Mouse (Mus musculus) cerebellum, adult 2 months (tissue): ENCODE results near the gene Stra6l. TPM values are rescaled to one million over a fixed set of nuclear protein-coding genes. Genes with fewer than 3 reads are reported as not detected.

ENCODE experiments used
- DNase-seq, 2 experiments: peaks; one replicate each; pipeline ENCODE4 v3.0.0; 2021
- H3K27ac ChIP-seq: fragments of 200-500 bp; 2 replicates; pipeline ENCODE4 v1.5.1; 2012; ENCODE audit warnings: low read length, control low read depth, inconsistent platforms; ENCODE audit not compliant: insufficient read depth
- H3K27me3 ChIP-seq: fragments of 200-500 bp; 2 replicates; pipeline ENCODE4 v1.6.1; 2012; ENCODE audit warnings: inconsistent platforms, mild to moderate bottlenecking, low read length, moderate library complexity; ENCODE audit not compliant: control insufficient read depth, insufficient read depth
- H3K4me1 ChIP-seq: fragments of 200-500 bp; 2 replicates; pipeline ENCODE4 v1.6.1; 2011; ENCODE audit warnings: low read length; ENCODE audit not compliant: control insufficient read depth, insufficient read depth
- H3K4me3 ChIP-seq: fragments of 200-500 bp; replicated peaks from 2 replicates; pipeline ENCODE3; 2011; ENCODE audit warnings: mild to moderate bottlenecking, low read depth, low read length, control low read depth; ENCODE audit not compliant: insufficient read depth
- CTCF ChIP-seq: fragments of 200-500 bp; IDR thresholded peaks from 2 replicates; pipeline ENCODE4 v1.5.1; 2011; ENCODE audit warnings: low read depth, mild to moderate bottlenecking, control low read depth, low read length, moderate library complexity, borderline replicate concordance; ENCODE audit not compliant: insufficient read depth
- POLR2A ChIP-seq: fragments of 200-500 bp; IDR thresholded peaks from 2 replicates; pipeline ENCODE4 v1.6.1; 2011; ENCODE audit warnings: low read length, control low read depth, borderline replicate concordance; ENCODE audit not compliant: insufficient read depth
- WGBS: fragments of 180-500 bp; shearing (Covaris S2); methylation state at CpG from one replicate; pipeline ENCODE4 v1.1.7; 2018; 5-methylcytosine and 5-hydroxymethylcytosine counted together
- polyA plus RNA-seq: library from polyadenylated mRNA; depleted of rRNA; stranded (reverse); fragments of >200 nt; gene quantifications from 2 replicates; pipeline ENCODE4 v1.2.3, GENCODE M21; 2012

Stra6l gene
- polyA plus RNA-seq, 1 experiment: 0.03 TPM

DNA sequence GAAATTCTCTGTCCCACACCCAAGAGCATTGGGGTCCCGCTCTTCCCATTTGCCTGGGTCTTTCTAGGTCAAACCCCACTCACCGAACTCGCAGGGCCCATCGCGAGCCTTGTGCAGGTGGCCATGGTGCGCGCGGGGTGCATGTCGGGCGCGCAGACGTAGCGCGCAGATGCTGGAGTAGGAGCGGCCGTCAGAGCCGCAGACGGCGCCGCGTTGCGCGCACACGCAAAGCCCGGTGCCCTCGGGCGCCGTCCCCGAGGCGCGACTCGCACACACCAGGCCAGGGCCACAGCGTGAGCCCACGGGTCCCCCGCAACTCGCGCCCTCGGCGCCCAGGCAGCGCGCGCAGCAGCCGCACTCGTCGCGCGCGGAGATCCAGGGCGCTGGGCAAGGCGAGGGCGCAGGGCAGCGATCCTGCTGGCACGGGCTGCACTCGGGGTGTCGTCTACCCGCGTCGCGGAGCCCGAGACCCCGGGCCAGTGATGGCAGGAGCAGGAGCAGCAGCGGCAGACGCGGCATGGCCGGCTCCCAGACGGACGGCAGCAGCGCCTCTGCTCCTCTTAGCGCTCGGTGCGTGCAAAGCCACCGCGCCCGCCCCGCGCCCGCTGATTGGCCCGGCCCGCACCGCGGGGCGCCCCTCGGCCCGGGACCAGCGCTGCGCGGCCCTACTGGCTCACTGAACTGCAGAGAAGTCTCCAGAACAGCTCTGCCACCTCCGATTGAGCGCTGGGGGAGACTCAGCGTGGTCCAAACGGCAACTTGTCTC lies 22.0 kb upstream of the Stra6l start, which contains the start of gene Igfbpl1:
Igfbpl1 (minus strand) TSS at position 649 of the 766 bp plus-strand sequence.
- Histone ChIP-seq H3K4me1 (no peaks in the 10 kb centered on the region), H3K27me3 (peaks cover 1% of the 10 kb centered on the region; the same call in 1 of the 2 replicates), H3K27ac (no peak within 1 kb of the TSS), H3K4me3 (no peak within 1 kb of the TSS)
- WGBS: 1% methylated on average over 90 of the region's 91 CpGs
- TF ChIP-seq CTCF (no peak), POLR2A (no peak)
- DNase-seq: no peak

DNA sequence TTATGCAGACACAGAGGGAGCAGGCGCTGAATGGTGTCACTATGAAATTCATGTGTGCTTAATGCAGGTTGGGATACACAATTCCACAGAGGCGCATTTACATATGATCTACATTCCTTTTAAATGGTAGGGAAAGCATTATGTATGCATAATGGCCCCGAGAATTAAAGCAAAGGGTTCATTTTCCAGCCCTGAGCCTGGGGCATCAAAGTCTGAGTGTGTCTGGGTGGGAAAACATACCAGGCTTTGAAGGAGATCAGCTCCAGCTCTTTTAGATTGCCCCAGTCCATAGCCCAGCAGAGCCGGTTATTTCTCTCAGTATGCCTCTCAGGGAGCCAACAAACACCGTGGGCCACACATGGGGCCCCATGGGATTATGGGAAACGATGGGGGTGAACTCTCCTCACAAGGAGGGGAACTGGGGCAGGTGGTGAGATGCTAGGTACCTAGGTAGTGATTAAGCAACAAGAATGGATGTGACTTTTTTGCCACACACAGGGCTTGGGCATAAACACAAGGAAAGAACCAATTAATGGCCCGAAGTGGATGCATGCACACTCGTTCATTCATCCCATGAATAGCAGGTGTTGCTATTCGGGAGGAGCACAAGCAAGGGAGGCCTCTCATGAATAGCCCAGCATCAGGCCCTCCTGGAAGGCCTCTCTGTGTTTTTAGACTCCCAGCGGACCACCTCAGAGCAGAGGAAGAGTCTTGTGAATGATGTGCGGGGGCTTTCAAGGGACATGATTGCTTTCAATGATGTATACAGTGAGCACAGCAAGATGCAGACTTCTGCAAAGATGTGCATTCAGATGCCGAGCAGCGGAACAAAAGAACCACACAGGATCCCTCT lies 18.3 kb upstream of the Stra6l start:
- Histone ChIP-seq H3K4me1 (no peaks in the 10 kb centered on the region), H3K27me3 (peaks cover 1% of the 10 kb centered on the region; the same call in 1 of the 2 replicates), H3K4me3 (no peak overlapping the region), H3K27ac (no peak overlapping the region)
- no peak for DNase-seq
- TF ChIP-seq POLR2A (no peak), CTCF (no peak)
- WGBS: 48% methylated on average over 13 of the region's 13 CpGs

DNA sequence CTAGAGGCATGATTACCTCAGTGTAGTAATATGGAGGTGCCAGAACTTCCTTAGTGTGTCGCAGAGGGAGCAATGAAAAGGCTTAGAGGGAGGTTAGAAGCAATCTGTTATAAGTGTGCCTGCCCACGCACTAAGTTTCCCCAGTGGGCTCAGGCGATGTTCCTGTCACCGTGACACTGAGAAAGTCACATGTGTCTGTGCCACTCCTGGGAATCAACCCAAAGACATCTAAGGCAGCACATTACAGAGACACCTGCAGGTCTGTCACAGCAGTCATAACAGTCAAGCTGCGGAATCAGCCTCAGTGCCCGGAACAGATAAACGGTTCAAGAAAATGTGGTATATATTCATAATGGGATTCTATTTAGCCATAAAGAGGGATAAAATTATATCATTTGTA lies 16.5 kb upstream of the Stra6l start:
- Histone ChIP-seq H3K4me3 (no peak overlapping the region), H3K4me1 (no peaks in the 10 kb centered on the region), H3K27me3 (no peaks in the 10 kb centered on the region; the same call in 1 of the 2 replicates), H3K27ac (no peak overlapping the region)
- no peak for DNase-seq
- WGBS: 74% methylated on average over 7 of the region's 7 CpGs
- no peak for TF ChIP-seq POLR2A
- no peak for TF ChIP-seq CTCF

DNA sequence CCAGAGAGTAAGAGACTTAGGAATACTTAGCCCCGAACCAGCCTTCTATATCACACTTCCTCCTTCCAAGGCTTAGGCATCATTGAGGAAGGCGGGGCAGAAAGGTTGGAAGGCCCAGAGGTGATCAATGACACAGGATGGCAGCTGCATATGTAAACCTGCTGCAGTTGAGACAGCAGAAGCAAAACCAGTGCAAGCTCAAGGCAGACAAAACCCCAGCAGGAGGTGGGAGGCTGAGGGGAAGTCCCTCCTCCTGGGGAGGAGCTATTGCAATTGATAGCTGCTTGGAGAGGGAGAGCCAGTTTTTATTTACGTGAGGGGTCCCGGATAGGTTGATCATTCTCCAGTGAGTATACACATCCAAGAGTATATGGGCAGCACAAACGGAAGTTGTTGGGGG lies 15.0 kb upstream of the Stra6l start:
- Histone ChIP-seq H3K4me1 (no peaks in the 10 kb centered on the region), H3K27ac (no peak overlapping the region), H3K4me3 (no peak overlapping the region), H3K27me3 (no peaks in the 10 kb centered on the region; the same call in 1 of the 2 replicates)
- no peak for DNase-seq
- WGBS: 59% methylated on average over 5 of the region's 5 CpGs
- TF ChIP-seq POLR2A: no peak
- TF ChIP-seq CTCF: no peak

DNA sequence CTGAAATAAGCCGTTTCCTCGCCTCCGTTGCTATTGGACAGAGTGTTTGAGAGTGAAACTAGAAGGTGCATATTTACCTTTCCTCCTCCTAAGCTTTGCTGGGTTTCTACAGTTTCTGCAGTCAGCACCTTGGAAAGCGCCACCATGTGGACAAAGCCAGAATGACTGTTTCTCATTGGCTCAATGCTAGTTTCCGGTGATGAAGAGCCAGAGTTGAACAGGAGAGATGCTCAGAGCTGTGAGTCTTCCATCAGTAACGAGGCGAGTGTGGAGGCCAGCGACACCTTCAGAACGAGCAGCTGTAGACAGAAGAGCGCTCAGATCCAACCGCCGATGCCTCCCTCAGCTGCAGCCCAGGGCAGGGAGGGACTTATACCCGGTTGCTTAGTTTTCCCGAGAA lies 4.1 kb upstream of the Stra6l start:
- WGBS: 37% methylated on average over 14 of the region's 14 CpGs
- no peaks in the 10 kb centered on the region for H3K4me1 ChIP-seq
- no peak for TF ChIP-seq POLR2A
- TF ChIP-seq CTCF: peak; percentile 50; the same call in 1 of the 2 replicates
- H3K27ac ChIP-seq: no peak overlapping the region
- no peaks in the 10 kb centered on the region for H3K27me3 ChIP-seq
- no peak overlapping the region for H3K4me3 ChIP-seq
- DNase-seq: peak in 1 of 2 experiments; percentile 23

DNA sequence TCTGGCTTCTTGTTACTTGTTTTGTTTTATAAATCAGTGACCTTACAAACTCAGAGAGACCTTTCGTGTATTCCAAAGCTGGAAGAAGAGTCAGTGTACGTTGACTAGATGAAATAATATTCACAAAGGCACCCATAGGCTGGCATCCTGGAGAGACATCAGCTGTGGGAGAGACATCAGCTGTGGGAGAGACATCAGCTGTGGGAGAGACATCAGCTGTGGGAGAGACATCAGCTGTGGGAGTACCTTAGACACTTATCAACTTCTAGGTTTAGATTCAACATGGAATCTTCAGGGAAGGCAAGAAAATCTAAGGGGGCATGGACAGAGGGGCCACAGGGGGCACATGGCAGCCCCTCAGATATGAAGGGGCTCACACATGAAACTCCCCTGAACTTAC lies 2.2 kb upstream of the Stra6l start:
- 94% methylated on average over 2 of the region's 2 CpGs for WGBS
- TF ChIP-seq CTCF (no peak), POLR2A (no peak)
- Histone ChIP-seq H3K4me1 (no peaks in the 10 kb centered on the region), H3K4me3 (no peak overlapping the region), H3K27ac (no peak overlapping the region), H3K27me3 (no peaks in the 10 kb centered on the region)
- DNase-seq: no peak

DNA sequence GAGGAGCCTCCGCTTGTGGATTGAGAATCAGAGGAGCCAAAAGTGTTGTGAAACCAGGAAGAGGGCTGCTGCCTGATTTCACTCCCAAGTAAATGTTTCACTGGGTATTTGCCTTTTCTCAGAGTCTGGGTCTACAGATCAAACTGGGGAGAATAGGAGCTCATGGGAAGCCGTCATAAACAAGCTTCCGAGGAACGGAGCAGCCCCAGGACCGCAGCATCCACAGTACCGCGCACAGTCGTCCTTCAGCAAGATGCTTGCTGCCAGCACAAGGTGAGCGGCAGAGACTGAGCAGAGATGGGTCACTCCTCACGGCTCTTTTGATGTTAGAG lies 327 bp downstream of the Stra6l start:
- Histone ChIP-seq H3K4me3 (no peak overlapping the region), H3K4me1 (no peaks in the 10 kb centered on the region), H3K27ac (no peak overlapping the region), H3K27me3 (no peaks in the 10 kb centered on the region)
- DNase-seq: no peak
- 43% methylated on average over 10 of the region's 10 CpGs for WGBS
- TF ChIP-seq CTCF (no peak), POLR2A (no peak)

DNA sequence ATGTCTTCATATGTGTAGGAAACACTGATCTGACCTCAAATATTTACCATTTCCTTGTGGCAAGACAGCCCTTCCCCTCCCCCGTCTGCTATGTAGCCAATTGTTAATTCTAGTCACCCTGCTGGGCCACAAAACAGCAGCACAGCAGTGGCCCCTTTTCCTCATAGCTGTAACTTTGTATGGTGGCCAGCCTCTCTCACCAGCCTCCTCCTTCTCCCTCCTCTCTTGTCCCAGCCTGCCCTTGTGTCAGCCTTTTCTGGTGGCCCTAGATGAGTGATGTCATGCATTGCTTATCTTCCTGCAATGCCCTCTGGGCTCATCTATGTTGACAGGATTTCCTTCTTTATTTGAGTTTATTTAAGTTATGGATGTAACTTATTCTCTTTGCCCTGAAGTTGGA lies 955 bp downstream of the Stra6l start:
- DNase-seq: no peak
- Histone ChIP-seq H3K27ac (no peak overlapping the region), H3K27me3 (no peaks in the 10 kb centered on the region), H3K4me1 (no peaks in the 10 kb centered on the region), H3K4me3 (no peak overlapping the region)
- 62% methylated on average over 1 of the region's 1 CpGs for whole genome bisulfite sequencing
- TF ChIP-seq POLR2A: no peak
- TF ChIP-seq CTCF: no peak
